Mouse (Mus musculus): ENCODE data around the gene Olfr1390.
"Not testable (repeated sequence)": the region's sequence is repeated elsewhere in the genome, so short reads cannot be mapped to it uniquely, and the experiment has no call there.

Olfr1390 gene

DNA sequence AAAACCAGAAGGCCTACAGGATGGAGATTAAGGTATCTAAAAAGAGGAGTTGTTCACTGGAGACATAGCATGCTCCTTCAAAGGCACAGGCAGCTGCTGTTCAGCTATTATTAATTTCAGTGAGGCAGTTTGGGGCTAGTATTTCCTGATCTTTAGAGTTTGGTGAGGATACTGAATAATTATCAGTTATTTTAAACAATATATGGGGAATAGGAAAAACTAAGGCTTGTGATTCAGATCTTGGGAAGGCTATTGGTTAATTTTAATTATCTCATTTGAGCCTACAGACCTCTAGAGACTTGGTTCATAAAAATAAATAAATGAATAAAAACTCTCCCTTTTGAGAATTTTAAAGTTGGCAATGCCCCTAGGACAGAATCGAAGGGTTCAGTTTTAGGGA lies at the start of gene Olfr1390:
Olfr1390 (plus strand) TSS at position 301 of the 400 bp plus-strand sequence.
- DNase-seq: no peak

DNA sequence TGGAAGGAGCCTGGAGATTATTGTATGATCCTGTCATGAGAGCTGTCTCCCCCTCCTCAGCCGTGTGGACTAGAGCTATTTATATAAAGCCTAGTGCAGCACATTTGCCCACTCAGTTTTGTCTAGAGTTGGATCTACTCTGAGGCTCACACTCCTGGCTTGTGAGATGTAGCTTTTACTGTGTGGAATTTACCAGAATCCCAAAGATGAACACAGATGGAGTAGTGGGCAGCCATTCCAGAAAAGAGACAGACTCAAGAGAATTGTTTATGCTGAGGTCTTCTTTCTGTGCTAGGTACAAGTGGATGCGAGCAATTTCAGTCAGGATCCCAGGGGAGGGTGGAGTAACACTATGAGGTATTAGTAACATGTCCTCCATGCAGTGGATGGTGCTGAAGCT lies 47.7 kb upstream of the Olfr1390 start:
- no peak for DNase-seq

DNA sequence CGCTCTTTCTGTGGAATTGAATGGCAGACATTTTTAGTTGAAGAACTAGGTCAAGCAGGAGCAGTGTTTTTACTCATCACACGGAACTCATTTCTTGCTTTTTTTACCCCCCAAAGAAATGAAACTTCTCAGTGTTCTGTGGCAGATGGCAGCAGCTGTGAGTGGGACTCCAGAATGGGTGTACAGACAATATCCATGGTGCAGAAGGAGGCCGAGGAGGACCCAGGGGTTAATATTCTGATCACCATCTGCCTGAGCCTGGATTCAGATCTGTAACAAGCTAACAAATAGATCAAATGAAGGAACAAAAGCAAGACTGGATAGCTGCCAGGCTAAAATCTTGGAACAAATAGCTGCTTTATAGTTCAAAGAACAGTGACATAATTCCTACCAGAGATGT lies 42.2 kb upstream of the Olfr1390 start:
- no peak for DNase-seq

DNA sequence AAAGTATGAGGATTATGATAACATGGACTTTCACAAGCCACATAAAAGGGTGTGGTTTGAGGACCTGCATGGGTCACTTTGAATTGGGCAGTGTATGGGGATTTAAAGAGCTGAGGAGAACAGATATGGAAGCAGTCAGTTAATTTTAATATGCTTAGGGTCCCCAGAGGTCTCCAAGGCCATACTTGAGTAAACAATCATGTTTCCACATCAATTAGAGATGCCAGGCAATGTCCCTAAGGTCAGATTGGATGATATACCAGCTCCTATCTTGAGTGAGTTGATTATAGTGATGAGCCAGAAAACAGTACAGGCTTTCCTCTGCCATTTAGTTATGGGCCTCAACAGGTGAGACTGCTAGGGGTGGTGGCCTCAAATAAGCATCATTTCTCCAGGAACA lies 30.5 kb upstream of the Olfr1390 start, which contains the start of gene Olfr10:
Olfr10 (plus strand) TSS at position 301 of the 400 bp plus-strand sequence.
- DNase-seq: no peak

DNA sequence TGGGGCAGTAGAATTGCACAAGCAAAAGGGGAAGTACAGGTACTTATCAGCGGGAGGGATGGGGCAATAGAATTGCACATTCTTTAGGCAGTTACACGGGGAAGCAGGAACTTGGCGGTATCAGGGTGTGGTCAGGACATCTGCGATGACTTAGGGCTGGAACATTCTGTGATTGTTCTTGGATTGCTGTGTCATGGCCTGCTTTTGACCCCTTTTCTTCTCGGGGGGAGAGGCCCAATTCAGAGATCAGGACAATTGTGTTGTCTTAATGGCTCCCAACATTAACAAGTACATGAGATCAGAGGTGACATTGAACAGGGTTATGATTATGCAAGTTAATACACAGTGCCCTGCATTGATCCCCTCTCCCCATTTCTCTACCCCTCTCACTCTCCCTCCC lies 26.4 kb upstream of the Olfr1390 start:
- DNase-seq: not testable (repeated sequence)

DNA sequence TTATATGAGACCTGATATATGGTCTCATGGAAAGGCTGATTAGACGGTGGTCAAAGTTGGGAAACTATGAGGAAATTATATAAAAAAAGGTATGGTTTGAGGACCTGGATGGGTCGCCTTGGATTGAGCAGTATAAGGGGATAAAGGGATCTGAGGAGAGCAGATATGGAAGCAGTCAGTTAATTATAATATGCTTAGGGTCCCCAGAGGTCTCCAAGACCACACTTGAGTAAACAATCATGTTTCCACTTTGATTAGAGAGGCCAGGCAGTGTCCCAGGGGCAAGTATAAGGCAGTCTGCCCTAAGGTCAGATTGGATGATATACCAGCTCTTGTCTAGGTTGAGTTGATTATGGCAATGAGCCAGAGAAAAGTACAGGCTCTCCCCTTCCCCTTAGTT lies 12.5 kb upstream of the Olfr1390 start, which contains the start of gene Olfr1391:
Olfr1391 (plus strand) TSS at position 301 of the 400 bp plus-strand sequence.
- DNase-seq: no peak

DNA sequence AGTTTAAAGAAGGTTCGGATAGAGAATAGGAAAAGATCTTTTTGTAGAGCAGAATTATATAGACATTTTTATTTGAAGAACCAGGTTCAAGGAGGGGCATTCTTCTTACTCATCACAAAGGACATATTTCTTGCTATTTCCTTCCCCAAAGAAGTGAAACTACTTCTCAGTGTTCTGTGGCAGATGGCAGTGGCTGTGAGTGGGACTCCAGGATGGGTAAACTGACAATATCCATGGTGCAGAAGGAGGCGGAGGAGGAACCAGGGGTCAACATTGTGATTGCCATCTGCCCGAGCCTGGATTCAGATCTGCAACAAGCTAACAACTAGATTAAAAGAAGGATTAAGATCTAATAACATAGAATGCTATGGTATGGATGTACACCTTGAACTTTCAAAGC lies 8.3 kb upstream of the Olfr1390 start:
- DNase-seq: no peak

DNA sequence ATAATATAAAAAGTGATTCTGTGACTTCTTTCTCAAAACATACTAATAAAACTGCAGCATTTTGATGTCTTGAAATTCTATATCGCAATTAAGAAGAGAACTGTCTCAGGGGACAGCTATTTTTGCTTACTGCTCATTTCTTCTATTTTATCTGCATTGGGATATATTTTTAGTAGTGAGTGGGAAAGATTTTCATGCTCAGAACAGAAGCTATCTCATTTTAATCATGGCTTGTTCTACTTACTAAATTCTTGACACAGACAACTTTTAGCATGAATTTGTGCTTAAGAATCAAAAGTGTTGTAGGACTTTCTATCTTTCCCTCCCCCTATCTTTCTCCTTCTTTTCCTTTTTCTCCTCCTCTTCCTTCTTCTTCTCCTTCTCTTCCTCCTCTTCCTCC lies 5.3 kb upstream of the Olfr1390 start:
- DNase-seq: no peak

DNA sequence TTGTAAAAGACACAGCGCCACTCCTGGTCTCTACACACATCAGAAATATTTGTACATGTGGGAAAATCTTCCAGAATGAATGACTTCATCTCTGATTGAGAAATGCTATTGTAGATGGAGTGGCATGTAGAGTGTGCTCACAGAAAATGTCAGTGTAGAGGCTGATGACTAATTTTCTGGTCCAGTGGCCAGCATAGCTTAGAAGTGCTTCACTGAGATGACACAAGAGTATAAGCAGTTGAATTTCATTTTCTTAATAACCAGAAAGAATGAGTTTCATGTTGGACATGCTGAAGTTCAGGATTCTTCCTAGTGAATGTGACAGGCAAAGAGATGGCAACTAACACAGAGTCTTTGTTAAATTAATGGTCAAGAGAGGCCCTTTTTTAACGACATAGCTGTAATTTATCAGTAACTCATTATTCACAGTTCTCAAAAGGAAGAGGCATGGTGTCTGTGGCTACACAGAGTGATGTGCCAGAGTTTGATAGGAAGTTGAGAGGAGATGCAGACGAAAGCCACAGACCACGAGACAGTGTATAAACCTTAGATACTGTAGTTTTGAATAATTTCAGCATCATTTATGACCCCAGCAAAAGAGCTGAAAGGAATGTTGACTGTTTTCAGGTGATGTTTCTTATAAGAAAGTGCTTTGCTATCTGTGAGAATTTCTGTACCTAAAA lies 2.3 kb downstream of the Olfr1390 start:
- no peak for DNase-seq

DNA sequence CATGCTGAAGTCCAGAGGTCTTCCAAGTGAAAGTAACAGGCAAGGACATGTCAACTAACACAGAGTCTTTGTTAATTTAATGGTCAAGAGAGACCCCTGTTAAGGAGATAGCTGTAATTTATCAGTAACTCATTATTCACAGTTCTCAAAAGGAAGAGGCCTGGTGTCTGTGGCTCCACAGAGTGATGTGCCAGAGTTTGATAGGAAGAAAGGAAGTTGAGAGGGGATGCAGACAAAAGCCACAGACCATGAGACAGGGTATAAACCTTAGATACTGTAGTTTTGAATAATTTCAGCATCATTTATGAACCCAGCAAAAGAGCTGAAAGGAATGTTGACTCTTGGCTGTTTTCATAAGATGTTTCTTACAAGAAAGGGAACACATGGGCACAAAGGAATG lies 48.1 kb downstream of the Olfr1390 start:
- no peak for DNase-seq

DNA sequence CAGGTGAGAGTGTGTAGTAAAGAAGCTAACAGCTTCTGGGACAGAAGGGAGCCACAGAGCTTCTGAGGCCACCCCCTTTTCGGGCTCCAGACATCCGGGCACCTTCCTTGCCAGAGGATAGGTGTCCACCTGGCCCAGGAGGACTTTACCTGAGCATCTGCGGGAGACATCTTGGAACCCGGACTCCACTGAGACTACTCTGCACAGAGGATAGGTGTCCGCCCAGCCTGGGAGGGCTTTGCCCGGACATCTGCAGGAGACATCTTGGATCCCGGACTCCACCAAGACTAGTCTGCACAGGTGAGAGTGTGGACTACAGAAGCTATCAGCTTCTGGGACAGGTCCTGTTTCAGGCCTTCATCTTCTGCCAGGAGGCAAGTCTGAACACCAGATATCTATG lies 51.1 kb downstream of the Olfr1390 start:
- not testable (repeated sequence) for DNase-seq

Measured in kidney, postnatal 36 days (tissue).